Mouse (Mus musculus): ENCODE results near the gene Gpx2. TPM values are rescaled to one million over a fixed set of nuclear protein-coding genes. Genes with fewer than 3 reads are reported as not detected.
"Not testable (repeated sequence)": the region's sequence is repeated elsewhere in the genome, so short reads cannot be mapped to it uniquely, and the experiment has no call there.

Gpx2 gene
- polyA plus RNA-seq, 1 experiment from 2014 or later = 1.3 TPM

DNA sequence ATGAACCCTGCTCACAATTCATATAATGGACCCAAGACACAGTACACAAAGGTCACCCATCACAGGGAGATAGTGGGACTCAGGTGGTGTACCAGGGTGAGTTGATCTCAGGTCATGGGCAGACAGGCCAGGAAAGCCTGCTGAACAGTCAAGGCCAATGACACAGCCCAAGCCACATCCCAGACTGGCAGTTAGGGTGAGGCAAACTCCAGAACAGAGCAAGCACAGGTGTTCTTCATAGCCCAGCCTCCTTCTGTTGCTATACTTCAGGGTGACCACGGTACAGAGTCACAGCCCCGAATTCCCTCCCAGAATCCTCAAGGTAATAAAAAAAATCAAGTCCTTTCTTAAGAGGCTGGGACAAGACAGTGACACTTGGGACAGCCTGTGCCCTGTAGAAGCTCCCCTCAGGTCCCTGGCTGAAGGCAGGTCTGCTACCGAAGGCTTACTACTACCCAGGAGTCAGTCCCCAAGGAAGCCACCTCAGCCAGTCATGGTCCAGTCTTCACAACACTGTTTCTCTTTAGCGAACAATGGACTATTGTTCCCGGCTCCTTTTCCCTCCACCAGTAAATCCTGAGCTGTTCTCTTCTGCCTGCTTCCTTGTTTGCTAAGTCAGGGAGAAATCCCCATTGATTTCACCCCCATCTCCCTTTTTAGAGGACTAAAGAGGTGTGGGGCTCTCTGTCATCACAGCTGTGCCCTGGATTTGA, 2.8 kb upstream of the Gpx2 start:
- Histone ChIP-seq H3K36me3 (replicated peaks) (no peaks in the 10 kb centered on the region), H3K27ac (replicated peaks) (no peak overlapping the region), H3K4me3 (no peak overlapping the region), H3K4me1 (peaks cover 22% of the 10 kb centered on the region), H3K9me3 (no peaks in the 10 kb centered on the region), H3K27me3 (replicated peaks; ENCODE audit: low read depth, poor library complexity, severe bottlenecking) (peaks cover 10% of the 10 kb centered on the region; the same call in 1 of the 2 replicates)
- no peak for DNase-seq (ENCODE audit: low spot score)
- 51% methylated on average over 5 of the region's 5 CpGs for WGBS

DNA sequence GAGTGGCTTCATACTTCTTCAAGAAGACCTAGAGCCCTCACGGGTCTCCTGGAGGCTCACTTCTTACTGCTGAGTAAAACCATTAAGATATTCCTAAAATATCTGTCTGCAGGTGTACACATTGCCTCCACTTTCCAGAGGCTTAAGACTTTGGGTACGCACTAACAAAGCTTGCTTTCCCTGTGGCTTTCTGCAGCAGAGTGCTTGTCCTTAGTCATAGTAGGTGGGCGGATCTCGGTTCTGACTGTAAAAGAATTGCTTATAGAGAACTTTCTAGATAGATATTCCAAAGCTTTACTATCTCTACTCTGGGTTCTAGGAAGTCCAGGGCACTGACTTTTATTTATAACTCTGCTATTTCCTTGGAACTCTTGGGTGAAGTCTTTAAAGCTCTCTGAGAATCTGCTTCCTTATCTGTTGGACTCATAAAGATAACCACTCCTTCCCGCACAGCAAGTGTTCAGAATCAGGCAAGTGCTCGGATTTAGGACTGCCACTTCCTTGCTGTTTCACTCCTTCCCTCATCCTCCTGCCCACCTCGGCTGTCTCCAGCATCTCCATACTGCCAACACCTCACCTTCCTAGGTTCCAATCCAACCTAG, 1.7 kb upstream of the Gpx2 start:
- no peaks in the 10 kb centered on the region for H3K9me3 ChIP-seq
- no peak for DNase-seq (ENCODE audit: low spot score)
- no peak overlapping the region for H3K4me3 ChIP-seq
- H3K27ac ChIP-seq (replicated peaks) = no peak overlapping the region
- H3K36me3 ChIP-seq (replicated peaks) = no peaks in the 10 kb centered on the region
- H3K4me1 ChIP-seq = peaks cover 22% of the 10 kb centered on the region
- WGBS = 86% methylated on average over 7 of the region's 7 CpGs
- H3K27me3 ChIP-seq (replicated peaks; ENCODE audit: low read depth, poor library complexity, severe bottlenecking) = peaks cover 10% of the 10 kb centered on the region; the same call in 1 of the 2 replicates

DNA sequence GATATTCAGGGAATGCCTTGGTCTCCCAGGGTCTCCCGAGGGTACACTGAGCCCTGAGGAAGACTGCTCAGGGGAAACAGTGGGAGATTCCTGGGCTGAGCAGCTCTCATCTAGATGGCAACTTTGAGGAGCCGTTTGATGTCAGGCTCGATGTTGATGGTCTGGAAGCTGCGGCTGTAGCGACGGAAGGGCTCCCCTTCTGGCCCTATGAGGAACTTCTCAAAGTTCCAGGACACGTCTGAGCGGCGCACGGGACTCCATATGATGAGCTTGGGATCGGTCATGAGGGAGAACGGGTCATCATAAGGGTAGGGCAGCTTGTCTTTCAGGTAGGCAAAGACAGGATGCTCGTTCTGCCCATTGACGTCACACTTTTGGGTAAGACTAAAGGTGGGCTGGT, 2.8 kb downstream of the Gpx2 start:
- H3K36me3 ChIP-seq (replicated peaks); H3K4me3 ChIP-seq; H3K9me3 ChIP-seq; H3K27me3 ChIP-seq (replicated peaks; ENCODE audit: low read depth, poor library complexity, severe bottlenecking); DNase-seq (ENCODE audit: low spot score); H3K4me1 ChIP-seq; H3K27ac ChIP-seq (replicated peaks): not testable (repeated sequence)
- WGBS = 54% methylated on average over 14 of the region's 14 CpGs

DNA sequence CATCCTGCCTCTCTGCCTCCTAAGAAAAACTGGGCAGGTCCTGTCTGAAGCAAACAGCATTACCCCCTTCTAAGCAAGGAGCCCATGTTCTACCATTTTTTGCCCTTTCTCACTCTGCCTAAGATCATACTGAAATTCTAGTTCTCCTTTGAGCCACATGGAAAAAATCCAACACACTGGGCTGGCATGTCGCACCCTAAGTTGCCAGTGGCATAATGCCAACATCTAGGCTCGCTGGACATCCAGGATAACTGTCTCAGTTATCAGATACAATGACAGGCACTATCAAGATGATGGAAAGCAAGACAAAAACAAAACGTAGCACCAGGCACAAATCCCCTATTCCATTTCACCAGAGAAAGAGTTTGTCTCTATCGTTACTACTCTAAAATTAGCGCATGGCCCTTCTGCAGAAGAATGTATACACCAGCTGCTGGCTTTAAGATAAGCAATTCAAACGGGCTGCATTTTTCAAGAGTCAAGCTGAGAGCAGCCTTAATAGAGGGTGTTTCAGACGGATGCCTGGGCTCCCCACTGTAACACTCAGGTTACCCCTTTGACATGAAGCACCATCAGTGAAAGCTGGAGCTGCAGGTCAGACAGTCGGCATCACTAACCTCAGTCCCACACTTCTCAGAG, 4.8 kb downstream of the Gpx2 start:
- no peak for DNase-seq (ENCODE audit: low spot score)
- H3K9me3 ChIP-seq = no peaks in the 10 kb centered on the region
- 0 out of 2 replicates have a peak, but pooled peaks cover 2% of the 10 kb centered on the region for H3K4me1 ChIP-seq
- H3K27me3 ChIP-seq (replicated peaks; ENCODE audit: low read depth, poor library complexity, severe bottlenecking) = no peaks in the 10 kb centered on the region
- no peak overlapping the region for H3K27ac ChIP-seq (replicated peaks)
- no peak overlapping the region for H3K4me3 ChIP-seq
- WGBS = 73% methylated on average over 8 of the region's 8 CpGs
- no peaks in the 10 kb centered on the region for H3K36me3 ChIP-seq (replicated peaks)

DNA sequence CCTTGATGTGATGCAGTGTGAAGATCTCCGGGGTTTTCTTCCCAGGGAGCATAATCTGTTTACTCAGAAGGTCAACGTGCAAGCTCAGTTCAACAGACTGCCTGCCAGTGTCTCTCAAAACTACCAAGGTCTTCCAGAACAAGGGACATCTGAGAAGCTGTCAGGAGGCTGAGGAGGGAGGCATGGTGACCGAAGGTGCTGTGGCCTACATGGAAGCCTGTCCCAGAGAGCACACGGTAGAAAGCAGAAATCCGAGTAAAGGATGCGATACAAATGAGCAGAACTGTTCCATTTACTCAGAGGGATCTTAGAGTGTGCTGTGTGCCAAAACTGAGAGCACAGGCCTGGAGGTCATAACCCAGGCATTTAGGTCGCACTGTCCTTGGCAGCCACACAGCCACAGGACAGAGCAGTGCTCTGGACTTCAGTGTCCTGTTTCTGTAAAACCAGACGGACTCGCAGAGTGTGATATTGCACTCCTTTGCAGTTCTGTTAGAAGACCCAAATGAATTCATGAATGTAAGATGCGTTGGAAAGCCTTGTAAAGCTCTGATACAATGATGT, 11.2 kb downstream of the Gpx2 start:
- Histone ChIP-seq H3K9me3 (no peaks in the 10 kb centered on the region), H3K36me3 (replicated peaks) (no peaks in the 10 kb centered on the region), H3K27ac (replicated peaks) (no peak overlapping the region), H3K4me3 (no peak overlapping the region), H3K27me3 (replicated peaks; ENCODE audit: low read depth, poor library complexity, severe bottlenecking) (no peaks in the 10 kb centered on the region), H3K4me1 (peaks cover 15% of the 10 kb centered on the region)
- DNase-seq (ENCODE audit: low spot score) = no peak
- WGBS = 70% methylated on average over 10 of the region's 10 CpGs

DNA sequence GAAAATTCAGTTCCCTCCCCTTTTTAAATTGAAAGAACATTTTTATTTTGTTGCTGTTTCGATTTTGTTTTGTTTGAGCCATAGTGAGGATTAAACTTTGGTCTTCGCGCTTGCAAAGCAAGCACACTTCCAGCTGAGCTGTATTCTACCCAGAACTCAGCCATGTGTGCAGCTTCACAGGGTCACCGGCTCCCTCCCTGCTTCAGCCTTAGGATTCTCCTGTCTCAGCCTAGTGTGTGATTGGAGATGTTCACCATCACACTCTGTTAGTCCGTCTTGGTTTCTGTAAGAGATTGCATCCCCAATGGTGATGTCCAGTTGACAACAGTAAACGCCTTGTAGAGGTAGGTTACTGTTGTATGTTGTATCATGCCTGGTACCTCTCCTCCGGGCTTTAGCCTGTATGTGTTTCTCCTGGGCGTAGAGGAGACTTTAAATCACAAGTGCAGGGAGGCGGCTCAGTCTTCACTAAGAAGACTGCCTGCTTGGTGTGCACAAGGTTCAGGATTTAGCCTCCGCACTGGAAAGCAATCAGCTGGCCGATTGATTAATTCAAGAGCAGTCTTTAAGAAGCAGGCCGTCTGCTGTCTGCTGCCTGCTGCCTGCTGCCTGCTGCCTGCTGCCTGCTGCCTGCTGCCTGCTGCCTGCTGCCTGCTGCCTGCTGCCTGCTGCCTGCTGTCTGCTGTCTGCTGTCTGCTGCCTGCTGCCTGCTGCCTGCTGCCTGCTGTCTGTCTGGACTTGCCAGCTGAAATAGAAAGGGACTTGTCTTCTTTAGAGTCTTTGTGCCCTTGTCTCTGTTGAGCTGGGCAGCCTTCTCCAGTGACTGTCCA, 14.5 kb downstream of the Gpx2 start:
- Histone ChIP-seq H3K36me3 (replicated peaks) (no peaks in the 10 kb centered on the region; the same call in 1 of the 2 replicates), H3K4me1 (peaks cover 15% of the 10 kb centered on the region), H3K9me3 (no peaks in the 10 kb centered on the region), H3K27ac (replicated peaks) (peak overlapping the region; percentile 51), H3K27me3 (replicated peaks; ENCODE audit: low read depth, poor library complexity, severe bottlenecking) (no peaks in the 10 kb centered on the region), H3K4me3 (no peak overlapping the region)
- 75% methylated on average over 12 of the region's 12 CpGs for WGBS
- DNase-seq (ENCODE audit: low spot score) = no peak

DNA sequence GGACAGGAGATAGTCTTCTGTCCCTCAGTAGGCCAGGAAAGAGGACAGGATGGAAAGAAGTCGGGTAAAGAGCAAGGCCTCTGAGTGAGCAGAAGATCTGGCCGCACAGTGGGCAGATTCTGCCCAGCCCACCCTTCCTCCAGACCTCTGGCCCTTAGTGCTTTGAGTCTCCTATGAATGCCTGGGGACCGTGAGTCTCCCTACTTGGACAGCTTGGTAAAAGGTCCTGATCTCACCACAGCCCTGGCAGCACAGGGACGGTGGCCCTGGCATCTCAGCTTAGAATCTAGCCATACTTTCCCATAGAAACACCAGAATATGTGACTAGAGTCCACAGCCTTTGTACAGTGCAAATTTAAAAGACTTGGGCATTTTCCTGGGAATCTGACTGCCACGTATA, 15.4 kb downstream of the Gpx2 start:
- no peak for DNase-seq (ENCODE audit: low spot score)

DNA sequence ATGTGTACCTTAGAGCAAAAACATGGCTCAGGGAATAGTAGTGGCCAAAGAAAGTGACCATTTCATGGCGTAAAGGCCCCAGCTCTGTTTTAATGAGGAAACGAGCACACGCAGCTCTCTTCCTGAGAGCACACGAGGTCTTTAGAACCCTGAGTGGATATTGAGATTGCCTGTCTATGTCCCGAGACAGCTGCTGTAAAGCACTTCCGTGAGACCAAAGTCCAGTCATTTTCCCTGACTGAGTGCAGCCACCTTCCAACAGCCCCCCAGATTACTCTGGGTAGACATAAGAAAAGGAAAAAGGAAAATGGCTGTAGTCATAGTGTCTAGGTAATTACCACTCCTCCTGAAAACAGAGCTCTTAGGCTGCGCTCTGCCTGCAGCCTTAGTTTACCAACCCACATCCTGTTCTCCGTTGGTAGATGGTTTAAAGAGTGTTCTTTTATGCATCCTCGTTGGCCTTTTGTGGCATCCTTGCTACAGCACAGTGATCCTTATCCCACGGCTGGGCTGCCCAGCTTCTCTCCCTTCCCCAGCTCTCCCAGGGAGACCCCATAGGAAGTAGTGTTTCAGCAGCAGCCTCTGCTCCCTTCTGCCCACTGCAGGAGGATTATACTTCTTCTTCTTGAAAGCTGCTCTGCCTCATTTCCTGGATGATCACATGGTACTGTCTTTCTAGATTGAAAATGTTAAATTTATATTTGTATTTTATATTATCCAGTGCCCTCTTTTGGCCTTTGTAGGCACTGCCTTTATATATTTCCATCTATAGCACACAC, 16.9 kb downstream of the Gpx2 start:
- DNase-seq (ENCODE audit: low spot score) = no peak
- peaks cover 8% of the 10 kb centered on the region; the same call in 1 of the 2 replicates for H3K4me1 ChIP-seq
- 85% methylated on average over 10 of the region's 10 CpGs for WGBS

More for the DNA sequence above, 15.4 kb downstream of the Gpx2 start:
- WGBS = 83% methylated on average over 5 of the region's 5 CpGs
- Histone ChIP-seq H3K27me3 (replicated peaks; ENCODE audit: low read depth, poor library complexity, severe bottlenecking) (no peaks in the 10 kb centered on the region), H3K27ac (replicated peaks) (no peak overlapping the region), H3K4me3 (no peak overlapping the region), H3K36me3 (replicated peaks) (no peaks in the 10 kb centered on the region; the same call in 1 of the 2 replicates), H3K4me1 (peaks cover 18% of the 10 kb centered on the region), H3K9me3 (no peaks in the 10 kb centered on the region)

DNA sequence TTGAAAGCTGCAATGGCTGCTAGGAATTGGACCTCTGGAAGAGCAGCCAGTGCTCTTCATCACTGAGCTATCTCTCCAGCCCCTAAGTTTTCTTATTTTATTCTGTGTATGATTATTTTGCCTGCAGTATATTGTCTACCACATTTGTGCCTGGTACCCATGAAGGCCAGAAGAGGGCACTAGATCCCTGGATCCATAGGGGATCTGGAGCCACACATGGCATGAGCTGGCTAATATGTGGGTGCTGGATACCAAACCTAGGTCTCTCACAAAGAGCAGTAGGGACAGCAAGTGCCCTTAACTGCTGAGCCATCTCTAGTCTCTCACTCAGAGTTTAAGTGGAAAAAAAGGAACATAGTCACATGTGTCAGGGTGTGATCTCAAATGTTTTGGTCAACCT, 17.5 kb downstream of the Gpx2 start:
- no peak overlapping the region for H3K4me3 ChIP-seq
- H3K4me1 ChIP-seq = peaks cover 8% of the 10 kb centered on the region; the same call in 1 of the 2 replicates
- no peaks in the 10 kb centered on the region for H3K9me3 ChIP-seq
- no peak overlapping the region for H3K27ac ChIP-seq (replicated peaks)
- no peaks in the 10 kb centered on the region for H3K27me3 ChIP-seq (replicated peaks; ENCODE audit: low read depth, poor library complexity, severe bottlenecking)
- no peak for DNase-seq (ENCODE audit: low spot score)
- H3K36me3 ChIP-seq (replicated peaks) = no peaks in the 10 kb centered on the region; the same call in 1 of the 2 replicates

More for the DNA sequence above, 16.9 kb downstream of the Gpx2 start:
- Histone ChIP-seq H3K36me3 (replicated peaks) (no peaks in the 10 kb centered on the region; the same call in 1 of the 2 replicates), H3K27me3 (replicated peaks; ENCODE audit: low read depth, poor library complexity, severe bottlenecking) (no peaks in the 10 kb centered on the region), H3K9me3 (no peaks in the 10 kb centered on the region), H3K27ac (replicated peaks) (no peak overlapping the region), H3K4me3 (no peak overlapping the region)

DNA sequence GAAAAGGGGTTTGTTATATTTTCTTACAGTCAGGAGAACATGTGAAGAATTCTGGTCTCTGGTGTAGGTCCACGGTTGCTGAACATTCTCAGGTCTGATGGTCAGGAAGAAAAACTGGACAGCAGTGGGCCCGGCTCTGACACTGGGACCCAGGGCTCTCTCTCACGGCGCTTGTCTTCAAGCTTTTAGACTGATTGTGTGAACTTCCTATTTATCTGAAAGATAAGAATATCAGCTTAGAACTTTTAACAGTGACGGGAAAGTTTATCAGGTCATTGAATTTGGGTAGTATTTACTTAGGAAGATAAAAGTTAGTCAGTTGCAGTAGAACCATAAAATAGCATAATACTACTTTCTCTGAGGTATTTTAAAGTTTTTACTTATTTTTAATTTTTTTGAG, 18.5 kb downstream of the Gpx2 start:
- H3K4me3 ChIP-seq = no peak overlapping the region
- H3K36me3 ChIP-seq (replicated peaks) = no peaks in the 10 kb centered on the region; the same call in 1 of the 2 replicates
- peaks cover 8% of the 10 kb centered on the region; the same call in 1 of the 2 replicates for H3K4me1 ChIP-seq
- H3K9me3 ChIP-seq = no peaks in the 10 kb centered on the region
- 92% methylated on average over 5 of the region's 5 CpGs for WGBS
- H3K27ac ChIP-seq (replicated peaks) = no peak overlapping the region
- H3K27me3 ChIP-seq (replicated peaks; ENCODE audit: low read depth, poor library complexity, severe bottlenecking) = no peaks in the 10 kb centered on the region
- no peak for DNase-seq (ENCODE audit: low spot score)

DNA sequence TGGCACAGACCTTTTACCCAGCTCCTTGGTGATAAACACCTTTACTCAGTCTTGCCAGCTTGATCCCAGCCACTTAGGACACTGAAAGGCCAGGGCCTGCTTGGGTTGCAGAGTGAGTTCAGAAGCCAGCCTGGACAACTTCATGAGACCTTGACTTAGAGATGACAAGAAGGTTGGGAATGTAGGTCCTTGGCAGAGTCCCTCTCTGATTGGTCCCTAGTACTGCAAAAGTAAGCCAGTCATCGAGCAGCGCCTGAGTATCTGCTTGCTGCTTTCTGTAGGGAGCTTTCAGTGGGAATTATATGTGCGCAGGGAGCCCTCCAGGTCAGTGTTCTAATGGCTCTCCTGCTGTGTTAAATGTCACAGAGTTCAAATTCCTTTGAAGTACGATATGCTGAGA, 20.2 kb downstream of the Gpx2 start:
- no peaks in the 10 kb centered on the region for H3K9me3 ChIP-seq
- no peaks in the 10 kb centered on the region; the same call in 1 of the 2 replicates for H3K36me3 ChIP-seq (replicated peaks)
- no peak for DNase-seq (ENCODE audit: low spot score)
- 57% methylated on average over 4 of the region's 4 CpGs for WGBS
- H3K27ac ChIP-seq (replicated peaks) = no peak overlapping the region
- H3K4me3 ChIP-seq = no peak overlapping the region
- H3K4me1 ChIP-seq = peaks cover 4% of the 10 kb centered on the region; the same call in 1 of the 2 replicates
- H3K27me3 ChIP-seq (replicated peaks; ENCODE audit: low read depth, poor library complexity, severe bottlenecking) = no peaks in the 10 kb centered on the region
